13 mouse cellular contexts compared by ENCODE assay signal in the genomic region with DNA sequence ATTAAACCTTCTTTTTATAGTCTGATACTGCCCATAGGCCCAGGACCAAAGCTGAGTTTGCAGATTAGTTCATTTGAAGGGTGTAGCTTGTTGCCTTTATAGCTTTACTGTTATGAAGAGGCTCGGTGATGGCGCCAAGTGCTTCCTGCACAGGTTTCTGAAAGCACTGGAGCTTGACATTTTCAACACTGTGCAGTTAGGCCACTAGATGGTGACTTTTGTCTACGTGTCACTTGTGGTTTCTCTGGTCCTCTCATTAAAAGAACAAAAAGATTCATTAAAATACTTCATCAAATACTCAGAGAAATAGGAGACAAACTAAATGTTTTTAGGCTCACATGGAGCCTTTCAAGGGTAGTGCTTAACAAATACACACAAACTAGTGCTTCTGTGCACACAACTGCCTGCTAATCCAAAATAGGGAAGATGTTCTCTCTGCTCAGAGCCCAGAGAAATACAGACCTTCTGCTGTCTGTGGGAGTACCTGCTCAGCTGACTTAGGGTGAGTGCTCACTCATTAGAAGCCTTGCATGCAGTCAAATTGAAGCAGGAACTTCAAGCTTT. TPM values are rescaled to one million over a fixed set of nuclear protein-coding genes. Genes with fewer than 3 reads are reported as not detected.
DNase-seq lines count a peak whose midpoint lies in the region; ATAC-seq and TF ChIP-seq lines count a peak whose summit lies in the region.
"Had no signal": no experiment of that assay in that cellular context is flagged by ENCODE, and none has a peak within 500 bp of the region (broad histone marks: within the 10 kb centered on the region; RNA-seq: fewer than 3 reads in every experiment).

No protein-coding gene starts in this region.

- 36% methylated on average over 3 of the region's 3 CpGs for WGBS in kidney, embryonic 15.5 days
- WGBS in midbrain, postnatal 0 days: 60% methylated on average over 3 of the region's 3 CpGs
- 79% methylated on average over 3 of the region's 3 CpGs for WGBS in midbrain, embryonic 10.5 days

- no peaks in the 10 kb centered on the region for H3K36me3 ChIP-seq in kidney, embryonic 15.5 days
- no peaks in the 10 kb centered on the region for H3K36me3 ChIP-seq in midbrain, postnatal 0 days (ENCODE audit: insufficient read depth, low read length)
- no peaks in the 10 kb centered on the region for H3K36me3 ChIP-seq in midbrain, embryonic 10.5 days
- H3K36me3 ChIP-seq: heart, embryonic 10.5 days; liver, embryonic 15.5 days; midbrain, embryonic 13.5 days had no signal

- H3K4me1 ChIP-seq in kidney, embryonic 15.5 days: peaks cover 6% of the 10 kb centered on the region; the same call in 1 of the 2 replicates
- H3K4me1 ChIP-seq in midbrain, postnatal 0 days (ENCODE audit: insufficient read depth, low read length): no peaks in the 10 kb centered on the region
- H3K4me1 ChIP-seq in midbrain, embryonic 10.5 days: 0 out of 2 replicates have a peak, but pooled peaks cover 9% of the 10 kb centered on the region
- H3K4me1 ChIP-seq: liver, embryonic 15.5 days; midbrain, embryonic 13.5 days had no signal

- no peak overlapping the region for H3K4me3 ChIP-seq in kidney, embryonic 15.5 days (replicated peaks)
- H3K4me3 ChIP-seq in midbrain, postnatal 0 days (ENCODE audit: low read depth, low read length): no peak overlapping the region
- no peak overlapping the region for H3K4me3 ChIP-seq in midbrain, embryonic 10.5 days
- H3K4me3 ChIP-seq: heart, embryonic 10.5 days; liver, embryonic 15.5 days; midbrain, embryonic 13.5 days had no signal

- peak; percentile 67 for TF ChIP-seq CTCF in midbrain, postnatal 0 days (IDR thresholded peaks at IDR 0.05)

- ATAC-seq in kidney, embryonic 15.5 days (replicated peaks; ENCODE audit: low FRiP score): 0 out of 2 replicates have a peak, but pooled peaks have one; percentile 52
- ATAC-seq in midbrain, postnatal 0 days (ENCODE audit: low FRiP score): no peak
- ATAC-seq: midbrain, embryonic 13.5 days had no signal

- peak; percentile 53 to 63 for DNase-seq in cerebellum, postnatal 10 days
- no peak for DNase-seq in cerebellum, postnatal 4 days (ENCODE audit: low spot score in 2 of 2)
- no peak for DNase-seq in kidney, adult 11 months
- DNase-seq in midbrain, postnatal 0 days (ENCODE audit: low spot score): peak; percentile 61
- no peak for DNase-seq in midbrain, embryonic 10.5 days (ENCODE audit: low spot score)
- DNase-seq in retina, postnatal 1 day: peak; percentile 40
- no peak for DNase-seq in MN1 (ENCODE audit: low spot score)
- DNase-seq: thymus, postnatal 4 days had no signal

- H3K9ac ChIP-seq in kidney, embryonic 15.5 days: no peak overlapping the region
- H3K9ac ChIP-seq in midbrain, postnatal 0 days (replicated peaks; ENCODE audit: low read length, poor library complexity, severe bottlenecking): no peak overlapping the region
- H3K9ac ChIP-seq: liver, embryonic 15.5 days; midbrain, embryonic 13.5 days had no signal

- H3K4me2 ChIP-seq in kidney, embryonic 15.5 days: no peak overlapping the region
- no peak overlapping the region for H3K4me2 ChIP-seq in midbrain, postnatal 0 days (ENCODE audit: low read depth, low read length, poor library complexity, severe bottlenecking)
- H3K4me2 ChIP-seq: liver, embryonic 15.5 days; midbrain, embryonic 13.5 days had no signal

- H3K27ac ChIP-seq in kidney, embryonic 15.5 days: no peak overlapping the region
- no peak overlapping the region for H3K27ac ChIP-seq in midbrain, postnatal 0 days (ENCODE audit: low read depth, low read length)
- H3K27ac ChIP-seq in midbrain, embryonic 10.5 days (replicated peaks): no peak overlapping the region
- H3K27ac ChIP-seq: heart, embryonic 10.5 days; liver, embryonic 15.5 days; midbrain, embryonic 13.5 days had no signal

- no peaks in the 10 kb centered on the region for H3K27me3 ChIP-seq in kidney, embryonic 15.5 days
- no peaks in the 10 kb centered on the region; the same call in 1 of the 2 replicates for H3K27me3 ChIP-seq in midbrain, postnatal 0 days (ENCODE audit: insufficient read depth, low read length)
- peaks cover 6% of the 10 kb centered on the region; the same call in 1 of the 2 replicates for H3K27me3 ChIP-seq in midbrain, embryonic 10.5 days (ENCODE audit: low read depth, poor library complexity, severe bottlenecking)
- H3K27me3 ChIP-seq: midbrain, embryonic 13.5 days had no signal

- no peaks in the 10 kb centered on the region for H3K9me3 ChIP-seq in kidney, embryonic 15.5 days (replicated peaks)
- H3K9me3 ChIP-seq in midbrain, postnatal 0 days (ENCODE audit: low read length): no peaks in the 10 kb centered on the region
- no peaks in the 10 kb centered on the region for H3K9me3 ChIP-seq in midbrain, embryonic 10.5 days (replicated peaks)
- H3K9me3 ChIP-seq: heart, embryonic 10.5 days; liver, embryonic 15.5 days; midbrain, embryonic 13.5 days had no signal

RNA-seq across cellular contexts. Expression of gene Ildr1, which starts 30.2 kb away (rescaled TPM):
- 4.8 and 6.8 TPM in 2 replicates for polyA plus RNA-seq in kidney, embryonic 15.5 days (2015; fragmentation: Nextera tagmentation; extraction: Ambion mirVana)
- 0.52 and 0.93 TPM in 2 replicates for total RNA-seq in midbrain, postnatal 0 days (2014; rRNA removed)
- 1.1 and 1.2 TPM in 2 replicates for polyA plus RNA-seq in midbrain, postnatal 0 days (2015; fragmentation: Nextera tagmentation; extraction: Ambion mirVana)
- polyA plus RNA-seq in midbrain, embryonic 10.5 days (2016; fragmentation: Nextera tagmentation; extraction: Ambion mirVana): 0.11 and 0.15 TPM in 2 replicates
- total RNA-seq: common myeloid progenitor, adult 5-6 weeks had no signal
- polyA plus RNA-seq: midbrain, embryonic 13.5 days had no signal

RNA-seq across cellular contexts. Expression of gene Cd86, which starts 58.1 kb away (rescaled TPM):
- polyA plus RNA-seq in kidney, embryonic 15.5 days (2015; fragmentation: Nextera tagmentation; extraction: Ambion mirVana): 1.3 and 1.4 TPM in 2 replicates
- total RNA-seq in midbrain, postnatal 0 days (2014; rRNA removed): 1.7 and 3.0 TPM in 2 replicates
- polyA plus RNA-seq in midbrain, postnatal 0 days (2015; fragmentation: Nextera tagmentation; extraction: Ambion mirVana): 1.9 and 2.3 TPM in 2 replicates
- 0.42 and 1.2 TPM in 2 replicates for polyA plus RNA-seq in midbrain, embryonic 10.5 days (2016; fragmentation: Nextera tagmentation; extraction: Ambion mirVana)

Comparison
In these comparisons a context has a peak if more than half of its experiments do, and no peak if none do; other contexts are left out.
1. DNase-seq: peak in cerebellum, postnatal 10 days (2 of 2), midbrain, postnatal 0 days (single experiment) and retina, postnatal 1 day (single experiment); none in cerebellum, postnatal 4 days (0 of 2), kidney, adult 11 months (single experiment), midbrain, embryonic 10.5 days (single experiment) and MN1 (single experiment).